Mouse (Mus musculus) lung, adult 2 months (tissue): ENCODE data around the gene Wfikkn1.

Experiments
- CTCF ChIP-seq: fragments of 200-500 bp; IDR thresholded peaks from 2 replicates; pipeline ENCODE4 v1.5.1; 2011; ENCODE audit warnings: mild to moderate bottlenecking, low read length, control low read depth; ENCODE audit not compliant: insufficient read depth
- POLR2A ChIP-seq: fragments of 200-500 bp; IDR thresholded peaks from 2 replicates; pipeline ENCODE4 v1.6.1; 2011; ENCODE audit warnings: low read depth, mild to moderate bottlenecking, control low read depth, low read length, borderline replicate concordance; ENCODE audit errors: extremely low read depth

DNA sequence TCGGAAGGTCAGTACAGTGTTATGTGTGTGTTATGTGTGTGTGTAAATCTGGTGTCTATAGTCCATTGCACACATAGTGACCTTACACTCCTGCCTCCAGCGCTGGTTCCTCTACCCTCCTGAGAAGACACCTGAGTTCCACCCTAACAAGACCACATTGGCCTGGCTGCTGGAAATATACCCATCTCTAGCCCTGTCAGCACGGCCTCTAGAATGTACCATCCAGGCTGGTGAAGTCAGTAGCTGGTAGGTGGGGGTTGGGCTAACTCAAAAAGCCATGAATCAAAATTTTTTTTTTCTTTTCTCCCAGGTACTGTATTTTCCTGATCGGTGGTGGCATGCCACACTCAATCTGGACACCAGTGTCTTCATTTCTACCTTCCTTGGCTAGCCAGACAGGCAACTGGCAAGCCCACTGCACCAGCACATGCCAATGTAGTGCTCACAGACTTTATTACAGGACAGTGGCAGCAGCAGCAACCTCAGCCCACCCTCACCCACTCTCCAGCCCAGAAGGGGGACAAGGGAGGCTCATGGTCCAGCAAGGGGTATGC is 50.4 kb downstream of the Wfikkn1 start:
- TF ChIP-seq CTCF (no peak), POLR2A (0 out of 2 replicates have a peak, but pooled peaks have one; percentile 4)
